Mouse (Mus musculus): ENCODE measurements around the gene Galnt17.

Gene Galnt17

DNA sequence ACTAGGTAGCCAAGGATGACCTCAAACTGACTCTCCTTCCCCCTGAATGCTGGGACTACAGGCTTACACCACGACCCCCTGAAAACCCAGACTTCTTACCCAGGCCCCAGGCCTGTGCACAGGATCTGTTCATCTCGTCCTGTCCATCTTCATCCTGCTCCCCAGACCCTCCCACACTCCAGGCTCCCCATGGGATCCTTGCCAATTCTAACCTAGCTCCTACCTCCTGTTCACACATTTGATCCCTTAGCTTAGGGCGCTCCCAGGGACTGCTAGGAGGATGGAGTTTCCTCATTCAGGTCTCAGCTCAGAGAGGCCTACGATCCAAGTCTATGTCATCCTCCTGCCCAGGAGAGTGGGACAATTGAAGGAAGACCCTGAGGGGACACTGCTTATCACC lies 292.2 kb downstream of the Galnt17 start:
- DNase-seq = no peak

DNA sequence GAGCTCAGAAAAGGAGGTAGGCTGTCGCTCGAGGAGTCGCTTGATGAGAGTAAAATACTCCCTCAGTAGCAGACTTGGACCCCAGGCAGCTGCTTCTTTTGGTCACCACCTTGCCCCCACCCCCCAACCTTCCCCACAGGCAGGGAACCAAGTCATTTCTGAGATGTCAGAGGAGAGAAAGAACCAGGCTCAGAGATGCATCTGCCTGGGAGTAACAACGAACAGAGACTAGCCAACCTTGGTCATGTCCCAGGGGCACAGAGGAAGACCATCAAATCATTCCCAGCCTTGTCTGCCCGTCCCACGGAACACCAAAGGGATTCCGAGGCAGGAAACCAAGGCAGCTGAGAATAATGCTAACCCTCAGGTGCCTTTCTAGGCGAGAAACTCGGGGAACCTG lies 293.0 kb downstream of the Galnt17 start:
- DNase-seq = no peak

DNA sequence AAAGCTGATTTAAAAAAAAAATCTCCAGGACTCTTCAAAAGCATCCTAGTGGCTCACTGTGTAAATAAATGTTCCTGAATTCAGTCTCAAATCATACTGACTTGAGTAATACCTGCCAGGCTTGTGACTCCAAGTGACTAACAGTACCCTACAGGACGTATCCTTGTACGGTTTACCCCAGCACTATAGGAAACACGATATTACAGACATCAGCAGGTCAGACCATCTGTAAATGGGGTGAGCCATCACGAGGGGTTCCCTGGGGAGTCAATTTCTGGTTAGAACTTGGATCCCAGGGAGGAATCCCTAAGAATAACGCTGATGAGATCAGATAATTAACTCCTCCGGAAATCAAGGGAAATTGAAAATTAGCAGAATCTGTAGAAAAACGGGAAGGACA lies 294.5 kb downstream of the Galnt17 start:
- no peak for DNase-seq

DNA sequence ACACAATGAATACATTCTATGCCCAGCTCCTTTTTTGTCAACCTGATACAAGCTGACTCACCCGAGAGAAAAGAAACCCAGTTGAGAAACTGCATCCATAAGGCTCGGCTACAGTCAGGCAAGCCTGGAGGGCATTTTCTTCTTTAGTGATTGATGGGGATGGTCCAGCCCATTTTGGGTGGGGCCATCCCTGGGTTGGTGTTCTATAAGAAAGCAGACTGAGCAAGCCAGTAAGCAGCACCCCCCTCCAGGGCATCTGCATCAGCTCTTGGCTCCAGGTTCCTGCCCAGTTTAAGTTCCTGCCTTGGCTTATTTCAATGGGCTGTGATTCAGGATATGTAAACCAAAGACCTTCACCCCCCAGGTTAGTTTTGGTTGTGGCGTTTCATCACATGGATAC lies 295.2 kb downstream of the Galnt17 start:
- DNase-seq = no peak

DNA sequence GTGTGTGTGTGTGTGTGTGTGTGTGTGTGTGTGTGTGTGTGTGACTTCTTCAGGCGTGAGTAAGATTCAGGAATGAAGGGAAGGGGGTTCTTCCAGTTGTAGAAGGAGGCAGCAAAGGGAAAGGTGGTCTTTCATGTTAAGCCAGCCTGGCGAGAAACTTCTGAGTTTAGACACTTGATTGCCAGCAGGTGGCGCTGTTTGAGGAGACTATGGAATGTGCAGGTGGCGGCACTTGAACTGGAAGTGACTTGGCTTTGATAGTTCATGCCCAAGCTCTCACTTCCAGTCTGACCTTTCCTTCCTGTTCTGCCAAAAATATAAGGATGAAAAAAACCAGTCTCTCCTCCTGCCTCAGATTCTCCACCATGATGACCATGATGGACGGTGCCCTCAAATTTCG lies 298.8 kb downstream of the Galnt17 start:
- DNase-seq = peak; percentile 19

DNA sequence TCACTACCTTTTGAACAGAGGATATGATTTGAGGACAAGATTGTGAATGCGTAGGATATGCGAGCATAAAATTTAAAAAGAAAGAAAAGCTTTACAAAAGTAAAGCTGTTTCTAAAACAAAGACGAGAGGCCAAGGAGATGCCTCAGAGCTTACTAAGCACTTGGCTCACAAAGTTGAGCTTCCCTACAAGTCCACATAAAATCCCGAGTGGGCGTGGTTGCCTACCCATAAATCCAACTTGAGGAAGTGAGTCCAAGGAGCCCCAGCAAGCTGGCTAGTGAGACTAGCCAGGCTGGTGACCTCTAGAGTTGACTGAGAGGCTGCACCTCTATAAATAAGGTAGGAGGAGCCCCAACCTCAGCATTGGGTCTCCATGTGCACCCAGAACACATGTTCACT lies 299.8 kb downstream of the Galnt17 start:
- DNase-seq = no peak

DNA sequence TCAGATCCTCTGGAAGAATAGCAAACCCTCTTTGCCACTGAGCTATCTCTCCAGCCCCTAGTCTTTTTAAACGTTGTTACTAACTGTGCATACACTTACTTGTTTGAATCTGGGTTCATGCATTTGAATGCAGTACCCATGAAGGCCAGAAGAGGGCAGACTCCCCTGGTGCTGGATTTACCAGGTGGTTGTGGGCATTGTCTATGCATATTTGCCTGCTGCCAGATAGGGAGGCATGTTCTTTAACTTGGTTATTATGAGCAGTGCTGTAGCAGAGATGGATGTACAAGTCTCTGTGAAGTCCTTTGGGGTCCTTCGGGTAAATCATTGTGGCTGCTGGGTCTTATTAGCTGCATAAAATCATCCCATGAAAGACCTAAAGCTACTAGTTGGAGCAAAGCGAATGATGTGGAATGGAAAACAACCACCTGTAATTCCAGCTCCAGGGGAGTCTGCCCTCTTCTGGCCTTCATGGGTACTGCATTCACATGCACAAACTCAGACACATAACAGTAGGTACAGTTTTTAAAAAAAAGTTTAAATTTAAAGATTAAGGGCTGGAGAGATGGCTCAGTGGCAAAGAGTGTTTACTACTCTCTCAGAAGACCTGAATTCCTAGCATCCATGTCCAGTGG lies 300.3 kb downstream of the Galnt17 start:
- no peak for DNase-seq

DNA sequence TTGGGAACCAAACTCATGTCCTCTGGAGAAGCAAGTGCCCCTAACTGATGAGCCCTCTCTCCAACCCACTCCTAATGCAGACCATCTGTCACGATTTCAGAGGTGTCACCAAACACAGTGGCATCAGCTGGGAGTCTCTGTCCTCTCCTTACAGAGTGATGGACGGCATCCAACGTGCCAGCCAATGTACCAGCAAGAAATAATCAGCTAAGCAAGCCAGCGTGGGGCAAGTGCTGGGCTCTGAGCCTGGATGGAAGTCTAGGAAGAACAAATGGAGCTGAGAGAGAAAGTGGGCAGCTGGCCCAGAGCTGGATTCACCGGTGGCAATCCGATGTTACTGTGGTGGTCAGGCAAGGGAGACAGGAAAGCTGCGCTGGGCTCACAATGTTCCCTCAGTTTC lies 301.1 kb downstream of the Galnt17 start:
- no peak for DNase-seq

DNA sequence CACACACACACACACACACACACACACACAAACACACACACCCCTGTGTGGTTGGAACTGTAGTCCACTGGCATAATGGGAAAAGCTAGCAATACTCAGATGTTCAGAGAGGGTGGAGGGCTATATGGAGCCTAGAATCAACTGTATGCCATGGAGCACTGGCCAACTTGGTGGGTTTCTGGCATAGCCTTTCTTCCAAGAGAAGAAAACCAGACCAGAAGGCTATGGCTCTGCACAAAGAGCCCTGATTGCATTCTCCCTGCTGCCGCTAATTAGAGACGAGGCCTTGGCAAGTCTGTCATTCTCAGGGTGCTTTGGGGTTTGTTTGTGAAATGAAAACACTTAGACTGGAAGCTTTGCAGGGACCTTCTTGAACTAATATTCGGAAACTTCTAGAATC lies 301.8 kb downstream of the Galnt17 start:
- DNase-seq = no peak

DNA sequence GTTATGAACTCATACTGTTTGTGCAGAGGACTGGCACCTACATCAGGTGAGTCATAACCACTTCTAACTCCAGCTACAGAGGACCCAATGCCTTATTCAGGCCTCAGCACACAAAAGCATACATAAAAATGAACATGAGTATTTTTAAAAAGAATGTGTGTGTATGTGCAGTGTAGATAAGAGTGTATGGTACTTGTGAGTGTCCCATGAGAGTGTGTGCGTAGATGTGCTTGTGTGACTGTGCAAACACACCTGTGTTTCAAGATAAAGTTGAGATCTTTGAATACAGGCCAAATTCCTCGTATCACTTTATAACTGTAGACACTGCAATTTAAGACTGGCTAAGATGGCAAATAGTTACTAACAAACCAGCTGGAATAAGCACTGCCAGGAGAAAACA lies 307.7 kb downstream of the Galnt17 start:
- DNase-seq = no peak

DNA sequence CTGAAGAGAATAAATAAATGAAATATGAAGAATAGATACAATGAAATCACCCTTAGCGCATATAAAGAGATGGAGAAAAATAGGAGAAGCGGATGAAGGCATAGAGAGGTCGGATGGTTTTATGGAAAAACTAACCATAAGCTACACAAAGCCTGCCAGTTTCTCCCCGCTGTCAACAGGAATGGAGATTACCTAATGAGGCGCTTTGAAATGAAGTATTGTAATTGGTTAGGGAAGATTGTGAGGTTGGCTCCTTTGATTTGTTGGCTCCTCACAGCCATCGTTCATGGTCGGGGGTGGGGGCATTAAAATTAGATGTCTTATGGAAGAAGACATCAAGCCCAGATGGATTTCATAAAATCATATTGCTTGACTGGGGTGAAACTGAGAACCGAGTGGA lies 329.0 kb downstream of the Galnt17 start:
- no peak for DNase-seq

DNA sequence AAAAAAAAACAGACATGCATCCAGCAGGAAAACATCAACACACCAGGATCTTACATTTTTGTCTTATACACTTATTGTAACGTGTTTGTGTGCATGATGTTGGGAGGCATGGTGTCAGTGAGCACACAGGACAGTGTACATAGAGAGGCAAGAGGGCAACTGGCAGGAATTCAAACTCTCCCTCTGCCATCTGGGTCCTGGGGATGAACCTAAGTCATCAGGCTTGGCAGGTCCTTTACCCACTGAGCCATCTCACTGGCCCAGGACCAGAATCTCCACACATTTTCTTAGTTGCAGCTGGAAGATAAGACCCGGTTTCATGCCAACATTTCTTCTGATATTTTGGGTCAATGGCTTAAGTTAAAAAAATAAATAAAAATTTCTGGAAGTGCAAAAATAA lies 329.4 kb downstream of the Galnt17 start:
- DNase-seq = no peak

DNA sequence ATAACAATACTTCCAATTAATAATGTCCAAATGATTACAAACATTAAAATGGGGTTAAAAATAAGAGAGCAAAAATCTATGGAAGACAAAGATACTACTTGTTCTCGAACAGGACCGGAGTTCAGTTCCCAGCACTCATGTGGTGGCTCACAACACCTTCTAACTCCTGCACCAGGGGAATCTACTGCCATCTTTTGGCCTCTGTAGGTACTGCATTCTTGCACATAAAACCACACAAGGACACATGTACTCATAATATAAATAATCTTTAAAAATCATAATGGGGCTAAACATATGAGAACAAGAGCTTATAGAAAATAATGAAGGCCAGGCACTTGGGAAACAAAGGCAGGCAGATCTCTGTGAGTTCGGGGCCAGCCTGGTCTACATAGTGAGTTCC lies 330.3 kb downstream of the Galnt17 start:
- no peak for DNase-seq

DNA sequence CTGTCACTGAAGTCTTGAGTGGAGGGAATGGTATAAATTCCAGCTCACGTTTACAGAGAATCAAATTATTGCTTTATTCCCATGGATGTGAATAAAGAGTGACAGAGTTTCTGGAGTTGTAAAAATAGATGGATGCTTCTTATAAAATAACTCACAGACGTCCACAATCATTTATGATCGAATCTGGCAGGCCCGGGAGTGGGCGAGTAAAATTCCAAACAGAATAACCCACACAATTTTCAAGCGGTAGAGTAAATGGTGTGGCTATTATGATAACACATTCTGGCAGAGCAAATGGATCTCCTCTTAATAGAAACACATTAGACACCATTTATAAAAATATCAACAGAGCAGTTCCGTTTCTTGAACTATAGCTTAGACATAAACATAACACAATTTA lies 355.9 kb downstream of the Galnt17 start:
- DNase-seq = no peak

DNA sequence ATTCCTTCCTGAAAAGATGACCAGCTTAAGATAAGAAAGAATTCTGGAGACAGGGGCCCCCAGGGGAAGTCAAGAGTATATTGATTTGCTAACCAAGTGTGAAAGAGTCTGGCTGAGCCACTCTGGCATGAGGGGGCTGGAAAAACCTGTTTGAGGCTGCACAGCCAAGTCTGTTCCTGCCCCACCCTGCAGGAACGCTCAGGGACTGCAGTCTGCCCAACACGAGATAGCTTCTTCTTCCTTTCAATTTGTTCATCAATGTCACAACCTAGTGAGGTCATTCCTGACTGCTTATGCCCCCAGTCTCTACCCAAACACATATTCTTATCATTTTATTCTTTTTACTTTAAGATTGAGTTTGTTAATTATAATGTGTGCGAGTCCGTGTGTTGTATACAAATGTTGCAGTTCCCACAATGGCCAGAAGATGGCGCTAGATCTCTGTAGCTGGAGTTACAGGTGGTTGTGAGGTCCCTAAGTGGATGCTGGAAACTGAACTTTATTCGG lies 357.4 kb downstream of the Galnt17 start:
- no peak for DNase-seq

DNA sequence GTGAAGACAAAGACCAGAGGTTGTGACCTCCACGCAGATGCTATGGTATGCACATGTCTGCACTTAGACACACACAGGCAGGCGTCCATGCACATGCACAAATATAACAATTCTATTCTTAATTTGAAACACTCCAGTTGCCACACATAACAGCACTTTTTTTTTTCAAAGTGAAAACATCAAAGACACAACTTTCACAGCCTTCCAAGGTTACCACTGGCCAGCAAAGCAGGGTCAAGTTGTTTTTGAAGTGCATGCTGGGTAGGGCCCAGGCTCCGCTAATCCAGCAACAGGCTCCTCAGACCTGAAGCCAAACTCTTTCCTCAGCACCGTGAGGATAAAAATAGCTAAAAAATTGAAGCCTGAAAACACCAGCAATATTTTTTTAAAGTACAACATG lies 357.9 kb downstream of the Galnt17 start:
- no peak for DNase-seq

DNA sequence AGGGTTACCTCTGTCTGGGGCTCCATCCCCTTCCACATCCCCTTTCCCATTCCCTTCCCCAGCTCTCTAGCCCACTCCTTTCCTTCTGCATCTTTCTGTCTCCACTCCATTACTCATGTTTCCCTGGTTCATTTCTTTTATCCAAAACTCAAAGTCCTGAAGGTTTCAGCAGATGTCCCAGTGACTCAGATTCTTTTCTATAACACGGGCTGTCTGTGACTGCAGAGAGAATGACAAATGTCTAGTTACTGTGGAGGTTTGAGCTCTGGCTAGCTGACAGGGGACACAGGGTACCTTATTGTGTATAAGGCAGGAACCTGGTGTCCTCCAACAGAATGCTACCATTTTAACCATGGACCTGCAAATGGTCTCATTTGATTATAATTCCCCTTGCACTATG lies 358.6 kb downstream of the Galnt17 start:
- DNase-seq = no peak

DNA sequence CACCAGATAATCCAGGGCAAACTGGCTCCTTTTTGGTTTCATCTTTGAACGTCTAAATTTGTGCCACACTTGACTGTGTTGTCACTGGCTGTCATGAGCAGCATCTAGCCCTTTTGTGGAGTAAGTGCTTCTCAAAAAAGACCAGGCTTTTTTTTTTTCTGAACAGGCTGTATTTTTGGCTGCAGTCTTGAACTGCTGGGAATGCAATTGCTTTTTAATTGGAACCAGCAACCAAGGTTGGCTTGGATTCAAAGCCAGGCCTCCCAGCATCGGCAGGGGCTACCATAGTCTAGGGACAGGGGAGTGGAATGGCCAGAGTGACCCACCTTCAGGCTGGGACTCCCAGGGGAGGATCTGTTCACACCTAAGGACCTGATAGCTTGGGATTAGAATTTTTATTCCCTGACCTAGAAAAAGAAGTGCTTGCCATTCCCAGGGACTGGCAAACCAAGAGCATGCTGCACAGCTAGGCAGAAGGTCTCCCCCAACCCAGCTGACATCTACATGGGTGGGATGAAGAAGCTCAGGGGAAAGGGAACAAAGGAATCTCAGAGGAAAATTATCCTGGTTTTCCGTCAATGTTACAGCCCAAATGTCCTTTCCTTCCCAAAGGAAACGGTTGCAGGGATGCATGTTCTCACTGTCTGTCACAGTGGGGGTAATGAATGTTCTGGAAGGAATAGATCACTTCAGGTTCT lies 369.2 kb downstream of the Galnt17 start:
- DNase-seq = peak; percentile 7

DNA sequence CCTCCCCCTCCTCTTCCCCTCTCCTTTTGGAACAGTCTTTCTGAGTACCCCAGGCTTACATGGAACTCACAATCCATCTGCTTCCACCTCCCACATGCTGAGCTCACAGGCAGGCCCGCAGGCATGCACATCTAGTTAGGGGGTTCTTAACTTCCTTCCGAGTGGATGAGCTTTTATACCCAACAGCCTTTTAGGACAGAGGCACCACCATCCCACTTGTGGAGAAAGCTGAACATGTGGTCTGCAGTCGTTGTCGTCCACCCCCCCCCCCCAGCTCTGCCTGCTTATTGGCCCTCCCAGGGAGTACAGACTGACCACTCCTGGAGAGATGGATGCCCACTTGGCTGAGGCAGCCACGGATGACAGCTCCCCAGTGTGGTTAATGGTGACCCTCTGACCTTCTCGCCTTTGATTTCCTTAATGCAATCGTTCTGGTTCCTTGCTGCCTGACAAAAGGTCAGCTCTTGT lies 370.0 kb downstream of the Galnt17 start:
- peak; percentile 15 for DNase-seq

DNA sequence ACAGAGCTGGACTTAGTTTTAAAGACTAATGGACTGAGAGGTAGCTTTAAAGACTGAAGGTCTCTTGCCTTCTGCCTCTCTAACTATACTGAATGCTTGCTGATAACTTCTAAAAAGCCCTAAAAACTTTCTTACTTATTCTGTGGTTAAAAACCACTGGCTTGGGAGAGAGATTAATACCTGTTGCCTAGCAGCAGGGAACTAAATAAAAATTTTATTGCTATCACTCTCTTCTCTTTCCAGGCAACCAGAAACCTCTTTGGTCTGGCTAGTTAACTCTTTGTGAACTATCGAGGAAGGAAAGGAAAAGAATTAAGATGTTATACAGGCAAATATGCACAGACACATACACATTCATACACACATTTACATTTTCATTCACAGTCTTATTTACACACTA lies 377.3 kb downstream of the Galnt17 start:
- no peak for DNase-seq

DNA sequence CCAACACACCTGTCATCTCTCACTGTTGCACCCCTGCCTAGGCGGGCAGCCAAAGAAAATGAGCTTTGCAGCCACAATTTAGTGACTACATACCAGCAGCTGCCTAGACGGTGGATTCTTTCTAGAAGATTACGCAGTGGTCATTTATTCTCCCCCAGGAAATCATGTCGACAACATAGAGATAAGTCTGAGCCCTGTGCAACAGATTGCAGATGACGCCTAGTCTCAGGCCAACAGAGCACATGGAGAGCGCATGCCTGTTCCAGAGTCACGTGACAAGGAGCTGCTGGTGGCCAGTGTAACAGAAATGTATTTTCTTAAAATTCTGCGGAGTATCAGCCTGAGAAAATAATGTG lies 380.5 kb downstream of the Galnt17 start:
- DNase-seq = peak; percentile 11

DNA sequence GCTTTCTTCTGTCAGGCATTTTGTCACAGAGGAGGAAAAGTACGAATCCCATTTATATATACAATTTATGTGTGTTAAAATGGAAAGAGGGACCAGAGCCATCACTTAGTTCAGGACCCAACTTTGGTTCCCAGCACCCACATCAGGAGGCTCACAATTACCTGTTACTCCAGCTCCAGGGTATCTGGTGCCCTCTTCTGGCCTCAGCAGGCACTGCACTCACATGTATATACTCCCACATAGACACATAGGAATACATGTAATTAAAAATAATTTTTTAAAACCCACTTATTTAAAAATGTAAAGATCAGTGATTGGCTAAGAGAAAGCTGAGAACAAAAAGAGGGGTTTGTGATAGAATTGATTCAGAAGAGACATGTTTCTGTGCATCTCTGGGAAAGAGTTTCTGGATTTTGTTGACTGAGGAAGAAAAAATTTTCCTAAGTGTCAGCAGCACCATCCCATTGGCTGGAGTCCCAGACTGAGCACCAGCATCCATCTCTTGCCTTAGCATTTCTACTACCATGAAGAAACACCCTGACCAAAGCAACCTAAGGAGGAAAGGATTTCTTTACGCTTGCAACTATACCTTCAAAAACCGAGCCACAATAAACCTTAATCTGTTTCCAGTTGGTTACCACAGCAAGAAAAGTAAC lies 381.0 kb downstream of the Galnt17 start:
- DNase-seq = no peak

DNA sequence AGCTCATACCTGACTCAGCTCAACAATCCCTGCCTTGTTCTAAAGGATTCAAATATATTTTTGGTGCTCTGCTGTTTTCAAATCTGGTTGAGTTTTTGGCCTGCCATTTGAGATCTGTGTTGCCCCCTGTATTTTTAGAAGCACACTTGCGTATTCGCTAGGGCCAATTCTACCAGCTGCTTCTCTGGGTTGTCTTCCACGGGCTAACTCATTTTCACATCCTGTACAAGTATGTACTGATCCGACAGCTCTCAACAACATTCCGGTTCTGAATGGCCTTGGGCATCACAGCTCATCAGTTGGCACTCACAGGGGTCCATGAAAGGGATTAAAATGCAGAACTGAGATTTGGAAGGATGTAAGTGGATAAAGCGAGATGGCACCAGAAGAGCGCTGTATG lies 382.6 kb downstream of the Galnt17 start:
- no peak for DNase-seq

DNA sequence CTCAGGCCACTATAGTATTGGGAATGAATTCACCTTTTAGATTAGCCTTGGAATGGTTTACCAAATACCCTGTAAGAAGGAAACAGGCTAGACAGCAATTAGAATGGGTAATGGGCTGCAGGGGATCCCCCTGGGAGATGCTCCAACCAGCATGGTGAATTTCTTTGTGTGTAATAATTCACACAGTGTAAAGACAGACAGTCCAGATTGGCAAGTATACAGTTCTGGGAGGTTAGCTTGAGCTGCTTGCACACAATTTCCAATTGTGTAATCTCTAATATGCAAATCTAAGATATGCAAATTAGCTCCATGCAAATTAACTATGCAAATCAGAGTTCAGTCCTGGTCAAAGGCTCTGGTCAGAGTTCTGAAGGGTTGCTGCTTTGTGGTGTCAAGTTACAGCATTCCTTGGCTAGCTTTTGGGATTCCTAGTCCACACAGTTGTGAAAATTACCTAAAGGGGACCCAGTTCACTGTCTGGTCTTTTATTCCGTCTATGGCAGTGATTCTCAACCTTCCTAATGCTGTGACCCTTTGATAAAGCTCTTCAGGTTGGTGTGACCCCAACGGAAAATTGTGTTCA lies 384.0 kb downstream of the Galnt17 start:
- no peak for DNase-seq
